Mouse (Mus musculus) adrenal gland, postnatal 36 days (tissue): ENCODE measurements at regions not wholly inside any gene's neighbourhood (a gene's known extent, or its start where the extent isn't known, plus 50 kb on each side); places are given as distances from the start of the nearest gene placed in this dataset.

Experiments
- DNase-seq, 2 experiments: peaks; one replicate each; pipeline ENCODE4 v3.0.0; 2021; ENCODE audit warnings: mixed read lengths in 1 of 2

DNA sequence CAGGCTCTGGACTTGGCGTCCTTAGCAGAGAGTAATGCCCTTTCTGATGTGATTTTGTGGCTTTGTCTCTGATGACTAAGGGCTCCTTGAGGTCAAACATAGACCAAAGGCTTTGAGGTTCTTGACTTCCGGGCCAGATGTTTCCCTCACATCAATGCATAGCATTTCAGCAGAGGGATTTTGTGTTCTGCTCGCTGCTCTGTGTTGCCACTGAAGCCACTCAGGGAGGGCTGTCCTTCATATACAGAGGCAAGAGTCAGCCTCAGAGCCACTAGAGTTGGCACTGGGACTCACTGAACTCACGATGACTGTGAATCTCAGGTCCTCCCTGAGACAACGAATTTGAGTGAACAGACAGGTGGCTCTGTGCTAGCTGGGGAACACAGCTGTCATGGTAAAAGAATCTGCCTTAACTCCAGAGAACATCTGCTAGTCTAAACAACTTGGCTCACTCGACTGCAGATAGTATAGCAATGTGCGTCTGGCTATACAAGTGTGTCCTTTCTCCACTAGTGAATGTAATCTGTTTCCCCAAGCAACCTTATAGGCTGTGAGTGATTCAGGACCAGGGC, 74.3 kb downstream of the Gp2 start:
- no peak for DNase-seq

DNA sequence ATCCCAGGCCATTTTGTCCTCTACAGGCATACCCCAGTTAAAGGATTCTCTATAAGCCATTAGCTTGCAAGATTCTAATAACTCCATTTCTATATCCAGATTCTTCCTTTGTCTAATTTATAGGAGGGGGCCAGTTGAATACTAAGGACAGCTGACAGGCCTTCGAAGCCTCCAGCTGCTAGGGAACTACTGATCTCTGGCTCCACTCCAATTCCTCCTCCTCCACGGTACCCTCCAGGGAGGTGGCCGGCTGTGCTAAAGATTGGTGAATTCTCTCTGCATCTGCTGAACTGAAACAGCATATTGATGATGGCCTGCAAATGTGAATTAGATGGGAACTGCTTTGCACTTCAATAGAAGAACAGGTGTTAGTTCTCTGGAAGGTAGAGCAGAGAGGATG, 79.2 kb downstream of the Gp2 start:
- DNase-seq, result no peak

DNA sequence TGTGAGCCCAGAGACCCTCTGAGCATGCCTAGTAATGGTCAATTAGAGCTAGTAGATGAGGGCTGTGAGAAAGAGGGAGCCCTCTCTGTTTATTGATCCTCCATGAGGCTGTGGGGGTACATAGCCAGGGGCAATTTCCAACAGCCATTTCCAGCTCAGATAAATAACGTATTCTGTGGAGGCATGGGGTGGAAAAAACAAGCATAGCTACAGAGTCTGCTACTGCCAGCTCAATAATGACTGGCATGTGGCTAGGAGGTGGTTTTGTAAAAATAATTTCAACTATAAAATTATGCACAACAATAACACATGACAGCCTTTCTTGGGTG, 94.9 kb downstream of the Gp2 start:
- no peak for DNase-seq

DNA sequence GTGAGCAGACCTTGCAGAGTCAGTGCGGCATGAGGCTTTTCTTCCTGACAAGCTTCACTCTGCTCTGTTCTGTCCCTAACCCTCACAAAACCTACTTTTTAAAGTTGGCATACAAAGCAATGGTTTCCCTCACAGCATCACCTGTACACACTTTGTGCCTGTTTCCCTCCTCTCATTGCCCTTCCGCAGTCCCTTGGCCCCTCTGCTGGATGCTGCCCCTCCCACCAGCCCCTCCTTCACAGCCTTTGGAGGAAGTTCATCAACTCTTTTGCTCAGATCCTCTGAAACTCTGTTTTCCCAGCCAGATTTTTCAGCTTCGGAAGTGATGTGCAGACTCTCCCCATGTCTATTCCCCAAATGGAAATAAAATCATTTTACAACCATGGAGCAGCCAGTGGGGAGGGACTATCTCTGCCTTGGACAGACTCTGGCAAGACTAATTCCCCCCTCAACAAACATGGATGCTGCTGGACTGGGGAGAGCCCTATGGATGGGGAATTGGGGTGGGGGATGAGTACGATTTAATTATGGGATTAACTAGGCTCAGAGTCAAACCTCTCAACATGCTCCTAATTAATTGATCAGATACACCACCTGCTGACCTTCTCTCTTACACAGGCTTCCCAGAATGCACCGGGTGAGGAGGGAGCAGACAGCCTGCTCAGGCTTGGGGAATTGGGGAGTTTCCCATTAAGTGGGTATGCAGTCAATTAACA, 95.4 kb downstream of the Gp2 start:
- DNase-seq, result no peak

DNA sequence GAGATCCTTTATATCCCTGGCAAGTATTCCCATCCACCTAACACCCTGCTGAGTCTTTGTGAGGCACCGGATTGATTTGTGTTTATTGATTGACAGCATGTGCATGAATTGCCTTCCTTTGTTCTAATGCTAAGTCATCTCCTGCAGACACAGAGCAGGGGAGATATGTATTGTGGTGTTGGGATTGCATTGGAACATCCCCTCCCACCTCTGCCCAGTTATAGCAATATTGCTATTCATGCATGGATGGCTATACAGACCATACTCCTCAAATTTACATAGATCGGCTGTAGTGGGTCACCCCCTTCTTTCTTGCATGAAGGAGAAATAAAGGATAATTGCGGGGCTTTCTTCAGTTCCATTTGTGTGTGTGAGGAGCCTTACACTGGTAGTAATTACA, 101.7 kb downstream of the Gp2 start:
- DNase-seq, result no peak

DNA sequence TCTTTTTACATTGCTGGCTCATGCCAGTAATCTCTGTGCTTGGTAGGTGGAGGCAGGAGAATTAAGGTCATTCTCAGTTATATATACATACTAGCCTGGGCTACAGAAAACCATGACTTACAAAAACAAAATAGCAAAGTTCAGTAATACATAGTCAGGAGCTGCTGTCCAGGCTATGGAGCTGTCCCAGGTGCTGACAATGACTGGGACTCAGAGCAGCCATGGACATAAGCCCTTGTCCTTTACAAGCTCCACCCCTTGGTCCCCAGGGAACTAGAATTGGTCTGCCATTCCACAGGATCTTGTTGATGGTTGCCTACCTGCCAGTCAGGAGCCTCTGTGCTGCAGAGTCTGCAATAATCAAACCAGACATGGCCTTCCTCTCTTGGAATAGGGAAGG, 102.8 kb downstream of the Gp2 start:
- DNase-seq, result peak; percentile 4 to 7

DNA sequence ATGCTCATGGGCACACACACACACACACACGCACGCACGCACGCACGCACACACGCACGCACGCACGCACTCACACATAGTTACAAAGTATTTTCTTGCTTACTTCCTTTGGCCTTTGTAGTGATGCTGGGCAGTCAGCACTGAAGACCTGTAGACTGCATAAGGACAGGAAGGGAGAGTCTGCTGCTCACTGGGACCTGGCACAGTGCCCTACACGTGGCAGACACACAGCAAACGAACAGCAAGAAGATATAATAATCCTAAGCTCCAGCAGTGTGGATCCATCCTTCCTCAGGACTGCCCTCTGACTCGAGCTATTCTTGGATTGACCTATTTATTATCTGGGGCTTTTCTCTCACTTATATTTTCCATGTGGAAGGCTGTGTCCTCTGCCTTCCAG, 106.5 kb downstream of the Gp2 start:
- DNase-seq, result no peak

- no peak for DNase-seq
These were observed 108.4 kb downstream of the Gp2 start for GRCm38 (mm10) chr7:119350641-119351040.

- no peak for DNase-seq
These were observed 115.7 kb downstream of the Gp2 start for GRCm38 (mm10) chr7:119343380-119343779.

- no peak for DNase-seq
These were observed 126.0 kb downstream of the Gp2 start for GRCm38 (mm10) chr7:119333102-119333501.

DNA sequence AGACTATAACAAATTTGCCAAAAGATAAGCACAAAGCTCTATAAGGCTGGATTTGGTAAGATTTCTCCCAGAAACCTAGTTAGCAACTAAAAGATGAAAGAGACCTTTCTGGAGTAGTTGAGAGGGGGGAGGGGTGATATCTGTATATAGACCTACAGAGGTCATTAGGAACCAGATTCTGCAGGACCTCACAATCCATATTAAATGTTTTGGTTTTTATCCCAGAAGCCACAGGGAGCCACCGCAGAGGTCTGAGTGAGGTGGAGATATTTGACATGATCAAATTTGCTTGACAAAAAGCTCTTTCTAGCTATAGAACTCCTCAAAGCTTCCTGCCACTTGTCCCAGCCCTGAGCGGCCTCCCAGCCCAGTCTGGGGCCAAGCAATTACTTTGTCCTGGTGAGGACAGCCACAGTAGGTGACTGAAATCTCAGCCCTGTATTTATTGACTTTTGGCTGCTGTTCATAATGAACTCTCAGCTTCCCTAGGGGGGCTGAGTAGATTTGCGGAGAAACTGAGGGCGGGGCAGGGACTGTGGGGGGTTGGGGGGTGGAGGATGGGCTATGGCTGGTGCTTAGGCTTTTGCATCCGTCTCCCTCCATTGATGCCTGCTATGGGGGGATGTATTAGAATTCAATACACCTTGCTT, 128.5 kb downstream of the Gp2 start:
- DNase-seq, result no peak

GRCm38 (mm10) chr7:119296307-119296706, 111.9 kb upstream of the Gpr139 start:
- DNase-seq, result no peak

DNA sequence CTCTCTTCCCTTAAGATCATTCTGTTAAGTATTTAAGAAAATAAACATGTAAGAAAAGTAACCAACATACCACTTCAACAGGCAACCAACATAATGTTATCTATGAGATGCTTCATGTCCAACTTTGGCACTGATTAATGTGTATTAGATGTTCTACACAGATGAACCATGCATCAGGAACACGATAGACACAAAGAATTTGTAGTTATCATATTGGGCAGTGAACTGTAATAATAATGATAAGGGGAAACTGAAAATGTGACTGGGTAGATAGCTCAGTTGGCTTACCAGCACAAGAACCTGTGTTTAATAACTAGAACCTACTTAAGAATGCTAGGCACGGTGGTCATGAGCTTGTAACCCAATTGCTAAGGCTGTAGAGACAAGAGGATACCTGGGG, 107.0 kb upstream of the Gpr139 start:
- no peak for DNase-seq

DNA sequence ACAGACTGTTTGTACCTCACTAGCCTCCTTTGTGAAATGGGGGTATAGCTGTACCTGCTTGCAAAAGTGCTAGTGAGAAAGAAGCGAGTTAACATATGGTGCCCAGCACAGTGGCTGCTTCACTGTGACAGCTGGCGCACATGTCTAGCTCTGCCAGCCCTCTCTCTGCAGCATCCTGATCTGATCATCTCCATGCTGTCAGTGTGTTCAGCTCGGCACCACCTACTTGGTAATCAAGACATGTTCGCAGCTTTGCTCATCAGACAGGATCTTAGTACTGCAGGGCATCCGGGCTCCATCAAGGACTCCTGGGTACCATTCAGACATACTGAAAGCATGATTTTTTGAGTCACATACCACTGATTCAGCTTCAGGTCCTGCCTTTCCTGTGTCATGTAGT, 100.9 kb upstream of the Gpr139 start:
- no peak for DNase-seq

DNA sequence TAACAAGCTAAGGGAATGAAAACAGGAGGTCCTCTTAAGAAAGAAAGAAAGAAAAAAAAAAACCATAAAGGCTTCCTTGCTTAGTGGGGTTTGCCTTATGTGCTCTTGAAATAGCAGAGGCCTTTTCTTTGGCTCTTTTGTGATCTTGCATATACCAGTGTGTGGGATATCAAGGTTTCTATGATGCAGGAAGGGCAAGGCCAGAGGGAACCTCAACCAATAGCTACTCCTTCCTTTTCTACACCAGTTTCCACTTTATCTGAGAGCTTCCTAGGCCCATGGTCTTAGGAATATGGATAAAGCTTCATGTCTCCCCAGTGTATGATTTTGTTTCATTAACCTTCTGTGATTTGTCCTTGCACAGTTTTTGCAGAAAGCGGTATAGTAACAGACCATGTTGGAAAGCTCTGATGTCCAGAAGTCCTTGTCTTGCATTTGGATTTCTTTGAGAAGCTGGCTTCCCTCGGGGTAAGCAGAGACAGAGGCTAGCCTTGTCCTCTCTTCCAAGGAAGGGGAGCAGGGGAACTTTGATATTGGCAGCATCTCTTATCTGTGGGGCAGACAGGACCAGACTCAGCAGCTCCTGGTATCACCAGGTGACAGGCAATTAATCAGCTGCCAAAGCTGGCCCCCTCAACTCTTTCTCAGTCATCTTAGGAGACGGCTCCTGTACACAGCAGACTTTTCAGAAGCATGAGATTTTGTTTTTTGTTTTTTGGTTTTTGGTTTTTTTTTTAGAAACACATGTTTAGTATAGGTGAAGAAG, 95.7 kb upstream of the Gpr139 start:
- no peak for DNase-seq

DNA sequence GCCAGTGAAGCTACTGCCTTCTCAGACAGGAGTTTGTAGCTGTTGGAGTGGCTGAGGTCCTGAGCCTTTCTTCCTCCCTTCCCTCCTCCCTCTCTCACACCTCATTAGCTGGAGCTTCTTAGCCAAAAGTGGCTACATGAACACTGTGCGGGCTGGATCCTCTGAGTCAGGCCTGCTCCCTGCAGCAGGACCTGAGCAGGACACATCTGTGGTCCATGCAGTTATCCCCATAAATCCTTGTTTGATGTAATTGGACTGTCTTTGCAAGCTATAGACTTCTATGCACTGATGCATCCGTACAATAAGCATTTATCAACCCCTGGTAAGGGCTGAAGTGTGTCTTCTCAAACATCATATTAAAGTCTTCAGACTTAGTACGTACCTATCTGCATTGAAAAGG, 88.2 kb upstream of the Gpr139 start:
- DNase-seq, result no peak

DNA sequence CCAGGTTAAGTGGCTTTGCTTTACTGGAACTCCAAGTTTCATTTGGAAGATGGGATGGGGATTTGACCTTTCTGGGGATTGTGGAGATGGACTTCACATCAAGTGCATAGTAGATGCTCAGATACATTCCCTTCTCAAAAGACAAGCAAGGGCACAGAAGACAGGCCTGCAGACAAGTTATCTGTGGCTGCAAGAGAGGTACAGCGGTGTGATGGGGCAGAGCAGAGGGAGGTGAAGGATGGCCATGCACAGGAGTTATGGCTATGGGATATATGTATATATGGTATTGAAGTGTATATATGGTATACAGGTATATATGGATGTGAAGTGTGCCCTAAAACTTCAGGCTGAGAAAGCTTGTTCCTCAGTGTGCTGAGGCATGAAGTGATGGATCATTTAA, 87.0 kb upstream of the Gpr139 start:
- DNase-seq, result no peak

DNA sequence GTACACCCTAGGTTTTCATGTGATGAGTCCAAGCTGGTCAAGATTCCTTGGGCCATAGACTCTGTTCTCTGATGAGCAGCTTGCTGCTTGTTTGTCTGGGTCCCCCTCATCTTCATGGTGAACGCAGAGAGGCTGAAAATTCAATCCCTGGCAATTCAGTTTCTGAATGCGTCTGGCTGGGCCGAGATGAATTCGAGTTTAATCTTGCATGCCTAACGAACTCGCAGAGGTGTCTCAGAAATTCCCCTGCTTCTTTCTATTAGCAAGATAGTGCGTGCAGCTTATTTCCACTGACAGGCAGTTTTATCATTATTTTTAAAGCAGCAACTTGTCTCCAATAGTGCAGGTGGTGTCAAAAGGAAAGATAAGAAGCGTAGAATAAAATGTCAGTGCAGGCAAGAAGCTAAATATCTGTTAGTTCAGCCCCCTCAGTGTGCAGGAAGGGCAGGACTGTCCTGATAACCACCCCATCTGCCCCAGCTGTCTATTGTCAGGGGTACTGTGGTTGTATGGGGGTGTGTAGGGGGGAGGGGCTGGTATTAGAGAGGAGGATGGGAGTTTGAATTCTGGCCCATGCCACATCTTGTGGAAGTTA, 86.5 kb upstream of the Gpr139 start:
- no peak for DNase-seq

DNA sequence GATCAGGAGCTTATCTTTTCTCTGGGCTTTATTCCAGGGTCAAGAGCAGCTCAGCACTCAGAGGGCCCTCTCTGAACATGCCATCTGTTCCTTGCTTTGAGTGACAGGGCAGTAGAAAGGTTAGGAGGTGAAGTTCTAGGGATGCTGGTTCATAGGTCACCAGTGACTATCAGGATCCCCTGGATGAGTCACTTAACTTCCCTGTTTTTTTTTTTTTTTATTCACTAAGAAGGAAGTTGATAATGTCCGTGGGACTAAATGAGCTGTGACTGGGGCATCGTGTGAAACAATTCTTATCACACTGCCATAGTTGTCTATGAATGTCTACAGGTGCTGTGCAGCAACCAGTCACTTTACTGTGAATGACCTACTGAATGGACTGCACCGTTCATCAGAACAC, 73.8 kb upstream of the Gpr139 start:
- DNase-seq, result no peak

- DNase-seq, result no peak
These were observed 72.5 kb upstream of the Gpr139 start for GRCm38 (mm10) chr7:119256916-119257315.

- no peak for DNase-seq
These were observed 68.3 kb upstream of the Gpr139 start for GRCm38 (mm10) chr7:119252742-119253141.

GRCm38 (mm10) chr7:119251679-119252078, 67.3 kb upstream of the Gpr139 start:
- no peak for DNase-seq

- no peak for DNase-seq
These were observed 66.0 kb upstream of the Gpr139 start for GRCm38 (mm10) chr7:119250381-119250780.
